Mouse (Mus musculus): ENCODE measurements at regions not wholly inside any gene's neighbourhood (a gene's known extent, or its start where the extent isn't known, plus 50 kb on each side); places are given as distances from the start of the nearest gene placed in this dataset.

DNA sequence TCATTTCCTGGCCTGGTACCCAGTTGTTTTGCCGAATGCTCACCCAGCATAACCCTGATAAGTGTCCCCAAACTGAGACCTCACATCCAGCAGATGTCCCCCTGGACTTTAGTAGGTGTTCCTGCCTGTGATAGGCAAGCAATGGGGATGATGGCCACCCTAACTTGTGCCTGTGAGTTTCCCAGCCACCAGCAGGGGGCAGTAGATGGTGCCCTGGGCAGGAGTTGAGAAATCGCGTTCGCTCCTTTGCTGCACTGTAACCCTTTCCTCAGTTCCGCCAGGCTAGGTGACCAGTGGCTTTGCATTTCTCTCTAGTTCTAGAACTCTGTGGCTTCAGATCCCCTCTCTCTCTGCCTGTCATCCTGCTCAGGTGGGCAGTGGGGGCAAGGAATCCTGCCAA lies 137.9 kb upstream of the Zc3h12a start:
- DNase-seq (ENCODE audit: low read depth, low spot score) = peak; percentile 64
- Histone ChIP-seq H3K27me3 (ENCODE audit: control insufficient read depth, insufficient read depth, low read length, poor library complexity, severe bottlenecking) (no peaks in the 10 kb centered on the region), H3K36me3 (ENCODE audit: control insufficient read depth, insufficient read depth, low read length, poor library complexity, severe bottlenecking) (no peaks in the 10 kb centered on the region)

DNA sequence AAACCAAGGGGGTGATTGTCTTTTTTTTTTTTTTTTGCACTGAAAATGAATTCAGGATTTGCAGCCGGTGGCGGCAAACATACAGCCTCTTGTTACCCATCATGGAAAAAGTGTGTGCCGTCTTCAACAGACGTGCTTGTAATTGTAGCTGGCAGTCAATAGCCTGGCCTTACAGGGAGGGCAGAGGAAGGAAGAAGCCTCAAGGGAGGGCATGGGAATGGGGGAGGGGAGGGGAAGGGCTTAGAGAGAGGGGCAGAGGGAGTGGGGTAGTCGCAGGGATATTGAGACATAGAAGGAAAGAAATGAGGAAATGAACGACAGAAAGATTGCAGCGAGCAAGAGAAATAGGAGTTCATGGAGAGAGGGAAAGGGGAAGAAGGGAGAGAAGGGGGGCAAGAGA lies 137.4 kb upstream of the Zc3h12a start:
- no peak for DNase-seq (ENCODE audit: low read depth, low spot score)
- no peaks in the 10 kb centered on the region for H3K27me3 ChIP-seq (ENCODE audit: control insufficient read depth, insufficient read depth, low read length, poor library complexity, severe bottlenecking)

DNA sequence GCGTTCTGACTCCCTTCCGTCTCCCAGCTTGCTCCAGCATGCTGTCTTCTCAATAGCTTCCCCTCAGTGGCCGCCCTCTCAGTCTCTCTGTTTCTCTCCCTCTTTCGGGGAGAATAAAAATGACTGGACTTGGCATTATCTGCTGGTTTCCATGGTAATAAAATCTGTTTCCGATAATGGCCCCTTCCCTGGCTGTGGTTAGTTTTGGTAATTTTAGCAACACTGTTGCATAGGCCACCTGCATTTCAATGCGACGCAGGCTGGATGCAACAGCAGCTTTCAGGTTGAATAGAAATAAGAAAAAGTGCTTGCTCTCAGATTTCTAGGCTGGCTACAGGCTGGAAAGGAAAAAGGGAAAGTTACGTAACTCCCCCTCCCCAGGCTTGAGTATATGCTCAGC lies 133.9 kb upstream of the Zc3h12a start:
- Histone ChIP-seq H3K27me3 (ENCODE audit: control insufficient read depth, insufficient read depth, low read length, poor library complexity, severe bottlenecking) (no peaks in the 10 kb centered on the region), H3K36me3 (ENCODE audit: control insufficient read depth, insufficient read depth, low read length, poor library complexity, severe bottlenecking) (no peaks in the 10 kb centered on the region)
- no peak for DNase-seq (ENCODE audit: low read depth, low spot score)

More for the DNA sequence above, 137.4 kb upstream of the Zc3h12a start:
- H3K36me3 ChIP-seq (ENCODE audit: control insufficient read depth, insufficient read depth, low read length, poor library complexity, severe bottlenecking) = no peaks in the 10 kb centered on the region

DNA sequence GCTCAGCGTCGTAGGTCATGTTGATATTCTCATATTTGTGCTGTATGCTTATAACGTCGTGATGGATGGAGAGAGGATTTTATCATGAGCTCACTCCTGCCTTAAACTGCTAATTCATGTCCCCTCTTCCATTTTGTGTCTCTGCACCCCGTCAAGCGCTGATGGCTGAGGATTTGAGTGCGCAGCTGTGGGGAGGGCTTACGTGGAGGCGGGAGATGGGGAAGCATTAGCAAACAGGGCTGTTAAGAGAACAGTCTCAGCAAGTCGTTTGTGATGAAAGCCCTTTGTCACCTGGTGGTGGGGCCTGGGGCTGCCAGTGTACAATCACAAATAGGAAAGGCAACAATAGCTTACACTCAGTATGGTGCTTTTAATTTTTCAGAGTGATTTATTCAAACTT lies 131.7 kb upstream of the Zc3h12a start:
- H3K36me3 ChIP-seq (ENCODE audit: control insufficient read depth, insufficient read depth, low read length, poor library complexity, severe bottlenecking) = no peaks in the 10 kb centered on the region
- no peaks in the 10 kb centered on the region for H3K27me3 ChIP-seq (ENCODE audit: control insufficient read depth, insufficient read depth, low read length, poor library complexity, severe bottlenecking)
- no peak for DNase-seq (ENCODE audit: low read depth, low spot score)

DNA sequence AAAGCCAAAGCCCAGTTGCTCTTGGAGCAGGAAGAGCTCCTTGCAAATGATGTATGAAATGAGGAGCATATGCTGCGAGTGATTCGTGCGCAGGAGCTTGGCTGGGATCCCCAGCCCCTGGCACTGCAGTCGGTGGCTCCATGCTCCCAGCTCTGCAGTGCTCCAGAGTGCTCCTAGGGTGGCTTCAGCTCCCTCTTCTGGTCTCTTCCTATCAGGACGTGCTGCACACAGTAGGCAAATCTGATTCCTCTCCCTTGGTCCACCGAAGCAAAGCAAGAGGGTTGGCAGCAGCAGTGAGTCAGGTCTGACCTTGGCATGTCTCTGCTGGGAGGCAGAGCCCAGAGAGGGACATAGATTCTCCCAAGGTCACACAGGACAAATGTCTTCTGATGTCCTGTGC lies 130.3 kb upstream of the Zc3h12a start:
- H3K27me3 ChIP-seq (ENCODE audit: control insufficient read depth, insufficient read depth, low read length, poor library complexity, severe bottlenecking) = no peaks in the 10 kb centered on the region
- H3K36me3 ChIP-seq (ENCODE audit: control insufficient read depth, insufficient read depth, low read length, poor library complexity, severe bottlenecking) = no peaks in the 10 kb centered on the region
- no peak for DNase-seq (ENCODE audit: low read depth, low spot score)

DNA sequence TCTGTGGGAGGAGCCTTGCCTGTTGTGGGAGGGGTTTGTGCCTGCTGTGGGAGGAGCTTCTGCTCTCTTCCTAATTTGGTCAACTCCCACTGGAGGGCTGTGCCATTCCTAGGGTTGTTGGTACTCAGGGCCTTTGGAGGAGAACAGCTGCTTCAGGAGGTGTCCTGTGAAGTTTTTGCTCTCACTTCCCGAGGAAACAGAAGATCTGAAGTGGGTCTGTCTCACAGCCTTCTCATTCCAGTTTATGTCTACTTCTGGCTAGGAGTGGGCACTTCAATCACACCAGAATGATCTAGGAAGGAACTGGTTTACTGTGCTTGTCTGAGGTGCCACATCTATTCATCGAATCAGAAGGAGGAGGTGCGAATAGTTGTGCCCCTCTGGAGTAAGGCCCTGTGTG lies 125.5 kb upstream of the Zc3h12a start:
- DNase-seq (ENCODE audit: low read depth, low spot score) = no peak
- H3K27me3 ChIP-seq (ENCODE audit: control insufficient read depth, insufficient read depth, low read length, poor library complexity, severe bottlenecking) = no peaks in the 10 kb centered on the region
- H3K36me3 ChIP-seq (ENCODE audit: control insufficient read depth, insufficient read depth, low read length, poor library complexity, severe bottlenecking) = no peaks in the 10 kb centered on the region

DNA sequence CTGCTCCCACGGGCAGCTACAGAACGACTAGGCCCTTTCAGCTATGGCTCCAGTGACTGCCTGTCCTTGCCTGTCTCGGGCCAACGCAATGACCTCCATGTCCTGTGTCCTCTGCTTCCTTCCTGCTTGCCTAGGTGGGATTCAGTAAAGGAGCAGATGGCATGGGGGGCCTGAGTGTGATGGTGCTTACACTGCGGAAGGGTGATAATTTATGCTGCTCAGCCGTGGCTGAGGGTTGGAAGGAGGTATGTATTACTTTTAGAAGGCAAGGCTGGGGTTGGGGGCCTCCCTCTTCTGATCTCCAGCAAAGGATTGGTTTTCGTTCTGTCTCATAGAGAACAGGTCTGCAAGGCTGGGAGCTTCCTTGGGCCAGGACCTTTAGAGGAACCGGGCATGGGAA lies 124.6 kb upstream of the Zc3h12a start:
- H3K36me3 ChIP-seq (ENCODE audit: control insufficient read depth, insufficient read depth, low read length, poor library complexity, severe bottlenecking) = no peaks in the 10 kb centered on the region
- no peaks in the 10 kb centered on the region for H3K27me3 ChIP-seq (ENCODE audit: control insufficient read depth, insufficient read depth, low read length, poor library complexity, severe bottlenecking)
- no peak for DNase-seq (ENCODE audit: low read depth, low spot score)

DNA sequence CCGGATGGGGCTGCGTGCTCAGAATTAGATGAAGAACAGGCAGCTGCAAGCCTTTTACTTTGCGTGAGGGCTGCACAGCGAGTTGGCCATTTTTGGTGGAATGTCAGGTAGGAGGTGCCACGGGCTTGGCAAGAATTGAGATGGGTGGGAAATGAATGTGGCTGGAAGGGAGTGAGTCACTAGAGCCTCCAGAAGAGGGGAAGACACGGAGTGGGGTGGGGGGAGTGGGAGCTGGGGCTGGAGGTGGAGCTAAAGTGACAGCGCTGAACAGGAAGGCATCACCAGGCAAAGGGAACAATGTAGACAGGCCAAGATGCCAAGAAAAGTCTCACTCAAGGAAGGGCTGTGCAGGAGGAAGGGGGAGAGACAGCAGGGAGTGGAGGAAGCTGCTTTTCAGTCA lies 121.4 kb upstream of the Zc3h12a start:
- H3K27me3 ChIP-seq (ENCODE audit: control insufficient read depth, insufficient read depth, low read length, poor library complexity, severe bottlenecking) = no peaks in the 10 kb centered on the region
- H3K36me3 ChIP-seq (ENCODE audit: control insufficient read depth, insufficient read depth, low read length, poor library complexity, severe bottlenecking) = no peaks in the 10 kb centered on the region
- DNase-seq (ENCODE audit: low read depth, low spot score) = no peak

DNA sequence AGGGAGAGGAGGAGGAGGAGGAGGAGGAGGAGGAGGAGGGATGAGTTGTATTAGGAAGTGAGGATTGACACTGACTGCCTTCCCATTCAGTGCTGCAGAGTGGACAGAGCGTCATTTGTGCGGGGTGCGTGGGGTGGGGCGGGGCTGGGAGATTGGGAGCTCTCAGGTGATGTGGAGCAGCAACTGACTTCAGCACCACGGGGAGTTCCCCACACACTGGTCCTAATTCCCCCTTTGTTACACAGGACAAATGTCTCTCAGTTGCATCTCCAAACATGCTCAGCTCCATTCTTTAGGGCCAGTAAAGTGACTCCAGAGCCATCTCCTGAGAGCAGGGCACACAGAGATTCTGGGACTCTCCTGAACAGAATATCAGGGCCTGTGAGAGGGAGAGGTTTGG lies 118.5 kb upstream of the Zc3h12a start:
- no peak for DNase-seq (ENCODE audit: low read depth, low spot score)
- H3K36me3 ChIP-seq (ENCODE audit: control insufficient read depth, insufficient read depth, low read length, poor library complexity, severe bottlenecking) = no peaks in the 10 kb centered on the region

DNA sequence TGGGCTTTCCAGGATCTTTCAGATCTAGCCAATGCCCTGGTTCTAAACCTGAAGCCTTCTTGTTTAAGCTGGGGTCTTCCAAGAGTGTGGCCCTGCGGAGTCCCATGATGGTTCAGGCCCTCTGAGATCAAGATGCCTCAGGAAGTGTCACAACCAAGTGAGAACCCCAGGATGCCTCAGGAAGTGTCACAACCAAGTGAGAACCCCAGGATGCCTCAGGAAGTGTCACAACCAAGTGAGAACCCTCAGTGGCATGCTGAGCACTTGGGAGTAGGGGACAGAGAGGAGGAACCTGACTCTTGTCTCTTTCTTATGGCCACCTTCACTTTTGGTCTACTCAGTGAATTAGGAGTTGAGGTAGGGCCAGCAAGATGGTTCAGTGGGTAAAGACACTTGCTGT lies 114.9 kb upstream of the Zc3h12a start:
- Histone ChIP-seq H3K36me3 (ENCODE audit: control insufficient read depth, insufficient read depth, low read length, poor library complexity, severe bottlenecking) (no peaks in the 10 kb centered on the region), H3K27me3 (ENCODE audit: control insufficient read depth, insufficient read depth, low read length, poor library complexity, severe bottlenecking) (no peaks in the 10 kb centered on the region)
- no peak for DNase-seq (ENCODE audit: low read depth, low spot score)

More for the DNA sequence above, 118.5 kb upstream of the Zc3h12a start:
- no peaks in the 10 kb centered on the region for H3K27me3 ChIP-seq (ENCODE audit: control insufficient read depth, insufficient read depth, low read length, poor library complexity, severe bottlenecking)

DNA sequence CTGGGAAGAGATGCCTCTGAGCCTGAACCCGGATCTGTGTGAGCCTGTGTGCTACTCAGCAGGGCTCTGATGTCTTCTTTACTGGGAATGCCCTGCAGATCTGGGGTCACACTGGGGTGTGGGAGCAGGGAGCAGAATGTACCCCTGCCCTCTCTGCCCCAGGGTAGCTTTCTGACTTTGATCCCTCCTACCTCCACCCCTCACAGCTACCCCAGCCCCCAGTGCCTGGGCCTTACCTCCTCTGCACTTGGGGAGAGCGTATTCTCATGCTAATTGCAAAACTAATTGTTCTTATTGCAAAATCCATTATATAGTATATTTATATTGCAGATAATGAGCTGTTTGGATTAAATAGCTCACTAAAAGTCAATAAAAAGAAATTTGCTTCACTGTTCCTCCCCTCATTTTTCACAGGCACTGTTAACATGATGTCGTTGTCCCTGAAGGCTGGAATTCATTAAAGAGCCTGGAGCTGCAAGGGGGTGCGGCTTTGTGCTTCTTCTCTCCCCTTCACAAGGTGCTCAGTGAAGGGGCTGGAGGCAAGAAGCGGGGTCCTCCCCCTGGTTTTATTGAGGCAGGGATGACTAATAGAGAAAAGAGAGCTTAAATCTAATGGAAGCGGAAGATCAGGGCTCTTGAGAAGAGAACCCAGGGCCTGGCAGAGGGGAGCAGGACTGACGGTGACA lies 114.1 kb upstream of the Zc3h12a start:
- no peak for DNase-seq (ENCODE audit: low read depth, low spot score)
- no peaks in the 10 kb centered on the region for H3K36me3 ChIP-seq (ENCODE audit: control insufficient read depth, insufficient read depth, low read length, poor library complexity, severe bottlenecking)
- no peaks in the 10 kb centered on the region for H3K27me3 ChIP-seq (ENCODE audit: control insufficient read depth, insufficient read depth, low read length, poor library complexity, severe bottlenecking)

DNA sequence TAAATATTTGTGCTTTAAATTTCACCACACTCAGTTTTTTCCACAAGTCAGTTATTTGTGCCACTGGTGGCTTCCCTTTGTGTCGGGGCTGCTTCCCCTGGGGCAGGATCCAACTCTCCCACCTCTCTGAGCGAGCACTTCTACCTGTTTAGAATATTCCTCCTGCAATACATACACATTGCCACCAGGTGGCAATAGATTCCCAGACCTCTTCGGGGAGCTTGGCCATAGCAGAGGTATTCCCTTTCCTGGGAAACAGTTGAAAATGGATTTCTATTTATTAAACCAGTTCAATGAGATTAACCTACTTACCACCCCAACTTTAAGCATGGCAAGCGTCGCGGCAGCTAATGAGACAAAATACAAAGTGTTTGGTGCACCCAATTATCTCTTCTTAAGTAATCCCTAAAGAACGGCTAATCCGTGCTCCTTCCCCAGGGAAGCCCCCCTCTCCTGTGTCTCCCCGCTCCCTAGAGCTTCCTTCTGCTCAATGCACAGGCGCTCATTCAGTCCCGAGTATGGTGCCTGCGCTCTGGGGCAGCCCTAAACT lies 104.1 kb upstream of the Zc3h12a start:
- Histone ChIP-seq H3K36me3 (ENCODE audit: control insufficient read depth, insufficient read depth, low read length, poor library complexity, severe bottlenecking) (no peaks in the 10 kb centered on the region), H3K27me3 (ENCODE audit: control insufficient read depth, insufficient read depth, low read length, poor library complexity, severe bottlenecking) (no peaks in the 10 kb centered on the region)
- DNase-seq (ENCODE audit: low read depth, low spot score) = peak; percentile 15

DNA sequence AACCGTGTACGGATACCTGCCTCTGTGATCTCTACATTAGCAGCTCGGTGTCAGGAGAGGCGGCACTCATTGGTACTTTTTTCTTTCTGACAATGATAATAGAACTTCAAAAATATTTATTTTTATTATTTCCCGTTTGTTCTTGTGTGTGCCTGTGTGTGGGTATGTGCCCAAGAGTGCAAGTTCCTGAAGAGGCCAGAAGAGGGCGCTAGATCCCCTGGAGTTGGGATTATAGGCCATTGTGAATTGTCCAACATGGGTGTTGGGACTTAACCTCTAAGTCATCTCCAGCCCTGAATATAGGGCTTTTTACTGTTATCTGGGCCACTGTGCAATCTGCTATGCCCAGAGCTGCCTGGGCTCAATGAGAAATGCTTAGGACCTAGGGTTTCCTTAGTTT lies 99.6 kb upstream of the Zc3h12a start:
- DNase-seq (ENCODE audit: low read depth, low spot score) = no peak
- Histone ChIP-seq H3K36me3 (ENCODE audit: control insufficient read depth, insufficient read depth, low read length, poor library complexity, severe bottlenecking) (no peaks in the 10 kb centered on the region), H3K27me3 (ENCODE audit: control insufficient read depth, insufficient read depth, low read length, poor library complexity, severe bottlenecking) (no peaks in the 10 kb centered on the region)

DNA sequence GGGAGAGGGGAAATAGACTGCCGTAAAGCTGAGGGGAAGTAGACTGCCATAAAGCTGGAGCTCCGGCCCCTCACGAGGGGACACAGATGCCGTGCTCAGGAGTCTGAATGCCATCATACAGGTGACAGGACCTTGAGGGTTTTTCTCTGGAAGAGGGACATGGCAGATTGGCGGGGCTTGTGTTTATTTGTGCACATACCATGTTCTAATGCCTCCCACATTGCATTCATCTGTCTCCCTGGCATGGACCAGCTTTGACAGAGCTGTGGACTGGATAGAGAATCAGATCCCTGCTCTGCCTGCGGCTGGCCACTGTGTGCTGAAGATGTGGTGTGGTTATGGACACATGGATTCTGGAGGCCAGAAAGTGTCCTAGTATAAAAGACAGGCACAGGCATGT lies 95.3 kb upstream of the Zc3h12a start:
- no peaks in the 10 kb centered on the region for H3K27me3 ChIP-seq (ENCODE audit: control insufficient read depth, insufficient read depth, low read length, poor library complexity, severe bottlenecking)
- DNase-seq (ENCODE audit: low read depth, low spot score) = no peak
- no peaks in the 10 kb centered on the region for H3K36me3 ChIP-seq (ENCODE audit: control insufficient read depth, insufficient read depth, low read length, poor library complexity, severe bottlenecking)

DNA sequence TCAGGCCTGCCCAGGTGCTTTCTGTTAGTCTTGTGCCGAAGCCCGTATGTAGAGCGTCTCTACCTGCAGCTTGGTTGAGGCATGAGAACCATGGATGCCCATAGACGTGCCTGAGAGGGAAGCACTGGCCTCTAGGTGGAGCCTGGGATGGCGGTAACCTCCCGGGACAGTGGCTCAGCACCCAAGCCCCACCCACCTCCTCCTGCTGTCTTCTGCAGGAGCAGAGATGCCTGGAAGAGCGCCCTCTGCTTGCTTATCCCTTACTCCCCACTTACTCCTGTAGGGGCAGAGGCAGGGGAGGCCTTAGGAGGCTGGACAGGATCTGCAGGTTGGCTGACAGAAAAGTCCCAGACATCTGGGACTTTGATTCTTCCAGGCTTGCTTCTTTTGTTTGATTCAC lies 92.7 kb upstream of the Zc3h12a start:
- DNase-seq (ENCODE audit: low read depth, low spot score) = peak; percentile 4
- no peaks in the 10 kb centered on the region for H3K36me3 ChIP-seq (ENCODE audit: control insufficient read depth, insufficient read depth, low read length, poor library complexity, severe bottlenecking)
- no peaks in the 10 kb centered on the region for H3K27me3 ChIP-seq (ENCODE audit: control insufficient read depth, insufficient read depth, low read length, poor library complexity, severe bottlenecking)

DNA sequence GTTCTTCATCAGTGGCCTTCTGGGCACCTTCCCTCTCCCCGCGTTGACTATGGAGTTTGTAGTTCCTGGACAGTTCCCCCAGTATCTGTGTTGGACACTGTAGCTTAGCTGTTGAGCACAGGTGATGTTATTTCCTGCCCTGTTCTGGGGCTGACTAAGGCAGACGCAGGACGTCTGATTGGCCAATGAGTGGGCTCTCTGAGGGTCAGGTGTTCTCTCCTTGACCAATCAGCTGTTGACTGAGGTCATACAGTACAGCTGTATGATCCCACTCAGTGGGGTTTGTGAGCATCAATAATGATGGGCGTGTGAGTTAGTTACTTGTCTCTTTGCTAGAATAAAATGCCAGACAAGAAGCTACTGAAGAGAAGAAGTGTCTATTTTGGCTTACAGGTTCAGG lies 91.6 kb upstream of the Zc3h12a start:
- Histone ChIP-seq H3K36me3 (ENCODE audit: control insufficient read depth, insufficient read depth, low read length, poor library complexity, severe bottlenecking) (no peaks in the 10 kb centered on the region), H3K27me3 (ENCODE audit: control insufficient read depth, insufficient read depth, low read length, poor library complexity, severe bottlenecking) (no peaks in the 10 kb centered on the region)
- no peak for DNase-seq (ENCODE audit: low read depth, low spot score)

All from splenic B cell, adult 2 months (primary cell).